Mouse (Mus musculus): Measurements from ENCODE around the gene Gm20388.

Gm20388 gene

DNA sequence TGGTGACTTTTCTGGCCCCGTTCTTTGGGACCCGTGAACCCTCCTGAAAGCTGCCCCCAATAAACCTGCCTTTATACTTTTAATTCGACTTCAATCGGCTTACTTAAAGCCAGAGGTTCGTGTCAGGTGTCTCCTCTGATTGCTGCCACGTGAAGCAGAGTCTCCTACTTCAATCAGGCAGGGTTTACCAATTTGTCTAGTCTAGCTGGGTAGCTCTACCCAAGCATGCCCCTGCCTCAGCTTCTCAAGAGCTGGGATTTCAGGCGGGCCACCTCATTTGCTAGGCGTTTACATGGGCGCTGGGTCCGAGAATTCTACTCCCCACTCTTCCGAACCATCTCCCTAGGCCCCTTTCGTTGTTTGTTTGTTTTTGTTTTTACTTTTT is 1939.8 kb downstream of the Gm20388 start:
- no peak for DNase-seq

DNA sequence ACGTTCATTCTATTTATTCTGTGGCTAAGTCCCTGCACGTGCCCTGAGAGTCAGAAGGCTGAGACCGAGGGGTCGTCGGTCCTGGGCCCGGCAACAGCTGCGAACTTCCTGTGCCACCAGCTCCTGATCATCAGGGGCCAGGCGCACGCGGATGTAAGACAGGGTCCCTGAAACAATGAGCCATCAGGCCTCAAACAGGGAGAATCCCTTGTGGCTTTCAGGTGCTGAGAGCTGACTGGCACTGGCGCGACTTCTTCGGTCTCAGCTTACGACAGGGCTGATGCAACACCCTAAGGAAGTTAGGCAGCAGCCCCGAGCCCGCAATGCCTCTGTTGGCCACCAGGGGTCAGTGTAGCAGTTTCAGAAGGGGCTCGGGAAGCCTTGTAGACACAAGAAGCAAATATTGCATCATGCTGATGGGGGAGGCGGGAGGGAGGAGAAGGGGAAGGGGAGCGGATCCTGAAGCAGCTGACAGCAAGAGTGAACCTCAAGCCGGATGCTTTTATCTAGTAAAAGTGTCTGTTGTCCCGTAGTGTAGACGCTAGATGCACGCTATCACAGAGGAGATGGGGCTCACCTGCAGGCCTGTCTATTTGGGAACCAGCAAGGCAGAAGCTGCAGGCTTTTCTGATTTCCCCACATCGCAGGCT is 1940.3 kb downstream of the Gm20388 start:
- peak; percentile 97 for DNase-seq

DNA sequence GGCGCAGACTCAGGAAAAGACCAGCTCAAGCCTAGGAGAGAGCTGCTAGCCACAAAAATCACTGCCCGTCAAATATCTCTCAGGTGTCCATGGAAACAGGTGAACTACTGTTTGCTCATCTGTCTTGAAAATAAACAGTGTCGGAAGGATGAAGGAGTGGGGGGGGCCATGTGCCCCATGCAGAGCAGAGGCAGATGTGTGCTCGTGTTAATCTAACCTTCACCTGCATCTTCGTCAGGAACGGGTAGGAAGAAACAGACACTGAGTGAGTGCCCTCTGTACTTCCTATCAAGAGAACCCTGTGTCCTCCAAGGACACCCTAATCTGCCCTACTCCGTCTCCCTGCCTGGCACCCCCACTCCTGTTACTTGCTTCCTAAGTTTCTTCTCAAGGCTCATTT is 1941.1 kb downstream of the Gm20388 start:
- DNase-seq: no peak

DNA sequence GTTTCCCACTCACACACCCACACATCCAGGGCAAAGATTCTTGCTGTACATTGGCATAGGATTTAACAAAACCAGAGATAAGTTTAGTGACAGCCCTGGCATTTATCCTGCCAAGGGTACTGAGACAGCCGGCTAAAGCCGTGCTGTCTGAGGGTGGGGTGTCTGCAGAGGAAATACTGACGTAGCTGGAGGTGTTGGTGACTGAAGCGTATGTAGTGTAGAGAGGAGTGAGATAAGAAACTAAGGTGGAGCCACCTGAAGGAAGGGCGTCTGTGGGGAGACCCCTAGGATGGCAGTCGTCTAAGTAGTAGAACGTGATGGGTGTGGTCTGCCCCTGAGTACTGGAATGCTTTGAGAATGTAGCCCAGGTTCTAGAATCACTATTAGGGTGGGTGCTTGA is 1941.8 kb downstream of the Gm20388 start:
- DNase-seq: no peak

DNA sequence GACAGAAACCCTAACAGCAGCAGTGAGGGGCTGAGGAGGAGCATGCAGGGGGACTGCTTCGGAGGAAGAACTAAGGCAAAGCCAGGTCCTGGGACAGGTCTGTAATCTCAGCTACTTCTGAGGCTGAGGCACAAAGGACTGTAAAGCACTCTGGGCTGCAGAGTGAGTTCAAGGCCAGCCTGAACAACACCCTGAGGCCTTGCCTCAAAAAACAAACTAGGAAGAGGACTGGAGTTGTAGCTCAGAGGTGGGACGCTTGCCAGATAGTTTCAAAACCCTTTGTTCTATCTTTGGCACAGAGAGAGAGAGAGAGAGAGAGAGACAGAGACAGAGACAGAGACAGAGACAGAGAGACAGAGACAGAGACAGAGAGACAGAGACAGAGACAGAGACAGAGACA is 1942.9 kb downstream of the Gm20388 start:
- no peak for DNase-seq

DNA sequence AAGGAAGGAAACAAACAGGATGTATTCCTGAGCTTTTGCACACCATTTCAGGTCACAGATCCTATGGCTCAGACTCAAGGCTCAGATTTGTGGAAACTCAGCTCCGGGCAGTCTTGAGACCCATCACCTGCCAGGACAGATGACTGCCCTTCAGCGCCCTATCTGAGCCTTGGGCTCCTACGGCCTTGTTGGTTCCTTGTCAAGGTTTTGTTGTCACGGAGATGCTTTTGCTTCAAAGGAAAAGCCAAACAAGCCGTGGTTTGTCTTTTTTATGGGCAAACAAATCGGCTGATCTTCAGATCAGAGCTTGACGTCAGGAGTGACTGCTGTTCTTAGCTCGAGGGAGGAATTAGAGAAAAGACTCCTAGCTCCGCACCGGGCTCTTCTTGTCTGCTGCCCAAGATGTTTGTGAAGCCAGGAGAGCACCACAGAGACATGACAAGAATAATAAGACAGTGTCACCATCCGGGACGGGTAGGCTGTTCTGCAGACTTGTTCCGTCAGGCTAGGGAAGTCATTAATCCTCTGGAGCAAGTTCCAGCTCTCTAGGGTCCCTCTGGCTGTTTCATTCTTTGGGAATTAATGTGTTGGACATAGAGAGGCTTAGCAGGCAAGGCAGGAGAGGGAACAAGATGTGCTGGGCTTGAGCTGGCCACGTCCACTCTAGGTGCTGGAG is 1945.6 kb downstream of the Gm20388 start:
- no peak for DNase-seq

DNA sequence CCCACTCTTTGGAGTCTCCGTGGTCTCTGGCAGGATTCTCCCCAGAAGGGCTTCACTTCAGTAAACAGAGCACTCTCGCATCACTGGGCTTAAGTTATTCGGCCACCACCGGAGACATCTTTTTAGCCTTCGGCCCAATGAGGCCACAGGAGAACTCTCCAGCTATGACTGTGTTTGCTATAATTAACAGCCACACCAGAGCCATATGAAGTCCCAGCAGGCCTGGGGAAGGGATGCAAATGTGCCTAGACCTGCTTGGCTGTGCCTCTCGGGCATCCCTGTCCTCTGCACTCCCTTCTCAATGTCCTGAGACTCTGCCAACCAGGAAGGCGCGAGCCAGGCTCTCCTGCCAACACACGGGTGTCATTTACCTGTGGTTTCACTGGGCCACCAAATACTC is 1946.7 kb downstream of the Gm20388 start:
- DNase-seq: no peak

DNA sequence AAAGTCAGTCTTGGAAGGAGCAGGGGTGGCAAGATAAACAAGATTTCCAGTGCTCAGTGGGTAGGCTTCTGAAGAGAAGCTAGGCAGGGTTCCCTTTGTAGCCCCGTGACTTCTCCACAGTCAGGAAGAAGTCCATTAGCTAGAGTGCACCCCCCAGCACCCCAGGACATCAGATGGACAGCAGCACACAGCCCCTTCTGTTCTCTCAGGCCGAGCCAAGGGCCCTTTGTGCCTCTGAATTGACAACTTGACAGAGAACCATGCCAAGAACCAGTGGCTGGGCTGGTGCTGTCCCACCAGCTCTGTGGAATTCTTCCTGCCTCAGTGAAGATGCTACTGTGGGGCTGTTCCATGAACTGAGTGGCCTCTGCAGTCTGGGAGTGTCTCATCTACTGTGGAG is 1947.1 kb downstream of the Gm20388 start:
- no peak for DNase-seq

DNA sequence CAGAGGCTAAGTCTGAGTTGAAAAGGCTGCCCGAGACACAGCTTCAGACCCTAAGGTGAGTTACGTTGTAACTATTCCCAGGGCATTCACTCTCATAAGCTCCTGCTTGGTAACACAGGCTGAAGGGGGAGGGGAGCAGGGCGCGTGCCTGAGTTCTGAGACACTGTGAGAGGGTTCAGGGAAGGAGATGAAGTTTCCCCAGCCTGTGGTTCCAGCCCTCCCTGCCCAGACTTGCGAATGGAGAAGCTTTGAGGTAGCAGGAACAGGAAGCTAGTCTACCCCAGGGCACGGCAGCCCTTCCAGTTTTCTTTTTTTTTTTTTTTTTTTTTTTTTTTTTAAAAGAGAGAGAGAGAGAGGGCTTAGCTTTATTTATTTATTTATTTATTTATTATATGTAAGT is 1950.6 kb downstream of the Gm20388 start:
- no peak for DNase-seq

DNA sequence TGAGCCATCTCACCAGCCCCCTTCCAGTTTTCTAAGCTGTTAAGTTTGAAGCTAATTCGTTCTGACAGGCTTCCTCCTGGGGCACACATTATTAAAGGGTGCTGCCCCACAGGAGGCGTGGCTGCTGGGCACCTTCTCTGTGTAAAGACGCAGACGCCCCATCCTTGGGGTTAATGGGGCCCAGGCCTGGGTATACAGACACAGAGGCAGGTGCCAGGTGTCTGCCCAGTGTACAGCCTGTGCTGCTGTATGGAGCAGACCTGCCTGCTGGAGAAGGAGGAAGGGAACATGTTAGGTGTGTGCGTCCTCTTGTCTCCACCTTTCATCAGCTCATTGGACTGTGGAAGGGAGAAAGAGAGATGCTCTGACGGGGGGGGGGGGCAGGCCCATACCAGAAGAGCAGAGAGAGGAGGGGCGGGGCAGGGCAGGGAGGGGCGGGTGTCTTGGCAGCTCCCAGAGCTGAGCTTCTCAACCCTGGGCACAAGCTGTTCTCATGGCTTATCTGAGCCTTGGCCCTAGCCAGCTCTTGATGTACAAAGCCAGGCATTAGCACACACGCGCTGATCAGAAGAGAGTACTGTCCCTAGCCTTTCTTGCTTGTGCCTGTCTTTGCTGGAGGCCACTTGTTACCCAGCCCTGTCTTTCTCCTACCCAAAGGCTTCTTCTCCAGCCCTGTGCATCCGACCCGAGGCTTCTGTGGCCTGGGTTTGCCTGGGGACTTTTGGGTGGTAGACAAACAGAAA is 1951.3 kb downstream of the Gm20388 start:
- DNase-seq: no peak

DNA sequence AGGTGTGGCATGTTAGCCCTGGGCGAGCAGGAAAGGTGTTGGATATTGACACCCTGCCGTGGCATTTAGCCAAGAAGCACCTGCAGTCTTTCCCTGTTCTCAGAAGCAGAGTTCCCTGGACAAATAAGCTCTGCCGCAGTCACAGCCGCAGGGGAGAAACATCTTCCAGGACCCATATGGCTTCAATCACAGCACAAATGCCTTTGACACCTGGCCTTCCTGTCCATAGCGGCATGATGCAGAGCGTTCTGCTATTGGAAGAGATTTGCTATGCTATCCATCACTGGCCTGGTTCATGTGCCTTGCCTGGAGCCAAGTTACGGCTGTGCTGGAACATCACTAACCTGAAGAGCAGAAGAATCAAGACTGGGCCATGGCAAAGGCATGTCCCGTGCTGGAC is 1954.7 kb downstream of the Gm20388 start:
- DNase-seq: no peak

DNA sequence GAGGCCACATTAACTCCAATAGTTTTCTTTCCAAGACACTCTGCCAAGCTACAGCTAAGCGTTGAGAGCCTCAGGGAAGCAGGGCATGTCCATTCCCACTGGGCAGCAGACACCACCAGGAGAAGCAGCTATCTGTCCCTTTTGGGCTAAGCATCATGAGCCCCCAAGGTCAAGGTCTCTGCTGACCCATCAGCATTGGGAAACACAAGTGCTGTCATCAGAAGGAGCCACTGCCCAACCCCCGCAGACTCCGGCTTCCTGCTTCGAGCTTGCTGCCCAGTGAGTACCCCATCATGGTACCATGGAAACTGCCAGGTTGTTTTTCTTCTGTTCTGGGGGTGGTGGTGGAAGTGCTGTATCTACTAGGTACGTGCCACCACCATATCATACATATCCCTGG is 1957.6 kb downstream of the Gm20388 start:
- DNase-seq: no peak

DNA sequence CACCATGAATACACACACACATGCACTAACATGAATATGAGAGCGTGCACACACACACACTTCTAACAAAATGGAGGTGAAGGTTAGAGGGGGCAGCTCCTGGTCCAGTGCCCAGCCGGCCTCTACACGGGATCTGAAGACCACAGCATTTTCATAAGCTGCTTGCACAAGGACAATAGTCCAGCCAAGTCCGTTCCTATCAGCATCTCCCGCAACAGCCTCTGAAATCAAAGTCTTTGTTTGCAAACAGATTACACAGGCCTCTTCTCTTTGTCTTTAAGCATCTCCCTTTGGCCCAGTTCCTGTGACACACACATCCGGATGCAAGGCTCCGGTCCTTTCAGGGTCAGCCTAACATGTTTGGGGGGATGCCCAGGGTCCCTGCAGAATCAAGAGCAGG is 1958.3 kb downstream of the Gm20388 start:
- DNase-seq: no peak

DNA sequence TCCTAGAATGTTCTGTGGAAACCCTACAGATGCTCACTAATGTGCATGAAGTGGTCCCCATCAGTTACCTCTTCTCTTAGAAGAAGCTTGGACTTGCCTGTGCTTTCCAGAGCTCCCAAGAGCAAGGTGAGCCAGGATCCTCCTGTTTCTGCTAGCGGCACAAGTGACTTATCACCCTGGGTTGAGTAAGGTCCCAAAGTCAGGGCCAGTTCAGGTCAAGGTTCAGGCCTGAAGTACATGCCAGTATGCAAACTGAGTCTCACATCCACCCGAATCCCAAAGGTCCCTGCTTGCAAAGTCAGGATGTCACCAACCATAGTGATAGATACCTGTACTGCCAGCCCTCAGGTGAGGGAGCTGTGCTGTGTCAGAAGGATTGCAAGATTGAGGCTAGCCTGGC is 1959.5 kb downstream of the Gm20388 start:
- DNase-seq: no peak

DNA sequence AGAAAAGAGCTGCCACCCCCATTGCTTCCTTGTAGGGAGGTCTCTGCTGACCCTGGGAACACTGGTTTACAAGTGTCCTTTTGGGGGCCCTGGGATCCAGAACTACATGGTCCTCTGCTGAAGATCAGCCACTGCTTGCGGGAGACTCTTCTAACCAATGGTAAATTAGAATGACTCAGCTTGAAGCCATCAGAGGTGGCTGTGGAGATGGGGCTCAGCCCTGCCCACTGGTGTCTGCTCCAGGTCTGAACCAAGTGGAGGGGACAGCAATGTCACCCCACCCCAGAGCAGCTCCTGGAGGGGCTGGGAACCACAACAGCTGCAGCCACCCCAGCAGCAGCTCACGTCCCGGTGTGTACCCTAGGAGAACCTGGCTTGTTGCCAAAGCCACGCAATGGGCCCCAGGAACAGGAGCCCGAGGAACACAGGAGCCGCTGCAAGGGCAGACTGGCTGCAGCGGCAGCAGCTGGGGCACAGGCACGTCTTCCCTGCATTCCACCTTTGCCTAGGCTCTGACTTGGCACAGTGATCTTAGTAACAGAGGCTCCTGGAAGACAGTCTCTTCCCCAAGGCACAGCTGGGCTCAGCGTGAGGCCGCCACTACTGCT is 1961.3 kb downstream of the Gm20388 start:
- peak; percentile 47 for DNase-seq

DNA sequence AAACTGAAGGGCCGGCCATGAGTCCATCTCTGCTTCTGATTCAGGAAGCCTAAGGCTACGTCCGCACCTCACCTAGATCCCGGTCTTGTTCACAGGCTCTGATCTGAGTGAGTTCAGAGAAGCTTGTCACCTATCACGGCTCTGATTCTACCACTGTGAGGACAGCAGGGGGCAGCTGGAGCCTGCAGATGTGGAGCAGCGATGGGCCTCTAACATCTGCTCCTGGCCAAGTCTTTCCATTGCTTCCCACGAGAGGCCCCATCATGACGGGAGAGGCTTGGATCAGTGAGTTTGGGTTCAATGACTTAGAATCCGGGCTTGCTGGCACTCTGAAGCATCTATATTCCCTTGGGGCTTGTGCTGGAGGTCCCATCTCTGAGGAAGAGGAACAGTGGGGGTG is 1963.4 kb downstream of the Gm20388 start:
- peak; percentile 83 for DNase-seq

DNA sequence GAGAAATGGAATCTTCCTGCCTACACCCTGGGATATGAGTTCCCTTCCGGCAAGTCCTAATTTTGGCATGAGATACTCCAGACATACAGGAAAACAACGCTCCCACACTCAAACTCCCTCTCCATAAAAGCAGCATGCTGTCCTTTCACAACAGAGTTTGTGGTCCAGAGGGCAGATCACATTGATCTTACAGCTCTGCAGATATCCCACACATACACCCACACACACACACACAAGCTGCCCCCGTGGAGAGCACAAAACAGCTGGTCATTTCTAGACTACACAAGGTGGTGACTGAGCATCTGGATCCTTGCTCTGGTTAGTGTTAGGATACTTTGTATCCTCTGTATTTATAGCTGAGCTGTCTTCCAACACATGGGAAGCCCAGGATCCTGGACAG is 1964.4 kb downstream of the Gm20388 start:
- no peak for DNase-seq

DNA sequence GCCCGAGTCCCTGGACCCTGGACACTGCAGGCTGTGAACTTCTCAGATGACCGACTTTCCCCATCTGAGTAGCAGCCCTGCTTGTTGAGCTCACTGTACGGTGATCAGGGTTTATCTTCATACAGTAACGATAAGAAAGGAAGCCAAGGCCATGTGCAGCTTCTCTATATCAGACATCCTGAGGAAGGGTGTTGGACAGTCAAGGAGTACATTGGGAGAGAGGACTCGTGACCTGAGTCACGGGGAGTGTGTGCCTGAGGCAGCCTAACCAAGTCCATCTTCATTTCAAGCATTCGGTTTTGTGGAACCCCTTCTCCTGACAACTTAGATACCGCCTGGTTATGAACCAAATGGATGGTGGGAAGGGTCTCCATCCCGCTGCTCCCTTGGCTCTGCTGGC is 1964.9 kb downstream of the Gm20388 start:
- no peak for DNase-seq

DNA sequence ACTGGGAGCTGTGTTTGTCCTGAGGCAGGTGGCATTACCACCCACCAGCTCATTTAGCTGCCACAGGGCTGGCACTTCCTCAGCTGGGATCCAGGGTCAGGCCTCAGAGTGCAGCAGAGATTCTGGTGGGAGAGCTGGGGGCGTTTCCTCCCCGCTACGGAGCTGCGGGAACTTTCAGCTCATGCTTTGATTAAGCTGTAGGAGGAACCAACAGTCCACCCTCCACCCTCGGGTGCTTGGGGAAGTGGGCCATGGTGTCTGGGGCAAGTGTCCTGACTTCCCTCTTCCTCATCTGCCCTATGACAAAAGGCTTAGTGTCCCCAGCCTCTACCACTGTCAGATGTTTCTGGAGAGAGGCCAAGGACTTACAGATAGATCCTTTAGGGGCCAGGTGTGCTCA is 1966.6 kb downstream of the Gm20388 start:
- no peak for DNase-seq

DNA sequence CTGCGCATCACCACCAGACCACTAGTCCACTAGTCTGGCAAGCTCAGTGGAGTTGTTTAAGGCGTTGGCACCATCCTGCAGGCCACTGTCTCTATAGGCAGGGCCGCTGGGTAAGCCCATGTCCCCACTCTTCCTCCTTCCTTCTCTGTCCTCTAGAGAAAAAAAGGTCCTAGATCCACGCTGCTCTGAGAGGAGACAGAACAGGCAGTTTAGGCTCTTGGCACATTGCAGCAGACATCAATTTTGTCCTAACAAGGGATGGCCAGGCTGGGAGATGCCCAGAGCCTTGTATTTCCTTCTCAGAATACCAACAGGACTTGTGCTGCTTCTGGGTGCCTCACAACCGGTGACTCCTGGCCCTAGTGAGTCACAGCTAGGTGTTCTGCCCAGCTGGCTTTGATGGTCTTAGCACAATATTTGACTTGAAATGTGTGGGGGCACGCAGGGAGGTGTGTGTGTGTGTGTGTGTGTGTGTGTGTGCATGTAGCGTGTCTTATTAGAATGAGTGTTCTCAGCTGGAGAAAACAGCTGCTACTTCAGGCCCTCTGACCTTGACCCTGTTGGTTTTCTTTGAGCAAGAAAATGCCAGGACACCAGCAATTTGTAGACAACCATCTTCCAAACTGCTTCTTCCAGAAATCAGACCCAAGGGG is 1967.3 kb downstream of the Gm20388 start:
- DNase-seq: peak; percentile 45

DNA sequence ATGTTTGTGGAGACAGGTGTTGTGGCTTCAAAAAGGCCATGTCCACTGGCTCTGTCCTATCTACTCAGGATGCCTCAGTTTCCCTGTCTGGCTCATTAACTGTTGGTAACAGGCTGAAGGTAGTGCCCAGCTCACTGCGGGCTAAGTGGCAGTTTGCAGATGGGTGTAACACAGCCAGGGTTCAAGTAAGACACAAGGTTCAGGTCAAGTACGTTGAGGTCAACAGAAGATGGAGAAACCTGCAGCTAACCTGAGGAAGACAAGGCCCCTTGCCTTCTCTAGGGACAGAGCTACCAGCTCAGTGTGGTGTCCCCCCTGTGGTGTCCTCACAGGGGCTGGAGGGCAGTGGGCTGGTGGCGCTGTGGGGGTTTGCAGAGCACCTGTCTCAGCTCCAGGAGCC is 1969.1 kb downstream of the Gm20388 start:
- DNase-seq: no peak

DNA sequence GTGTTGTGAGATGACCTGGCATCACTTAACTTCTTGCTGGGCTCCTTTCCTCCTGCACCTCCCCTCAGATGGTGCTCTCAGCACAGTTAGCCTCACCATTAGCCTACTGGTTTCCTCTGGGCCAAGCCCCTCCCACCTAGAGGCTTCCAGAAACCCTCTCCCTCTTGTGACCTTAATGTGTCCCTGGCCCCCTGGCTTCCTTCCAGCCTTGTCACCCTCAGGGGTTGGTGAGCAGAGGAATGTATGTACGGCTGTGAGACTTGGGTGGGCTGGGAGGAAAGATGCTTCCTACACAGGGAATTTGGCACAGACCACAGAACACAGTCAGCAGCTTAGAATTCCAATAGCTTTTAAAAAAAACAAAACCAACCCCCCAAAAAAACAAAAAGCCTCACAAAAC is 1970.2 kb downstream of the Gm20388 start:
- DNase-seq: peak; percentile 68

DNA sequence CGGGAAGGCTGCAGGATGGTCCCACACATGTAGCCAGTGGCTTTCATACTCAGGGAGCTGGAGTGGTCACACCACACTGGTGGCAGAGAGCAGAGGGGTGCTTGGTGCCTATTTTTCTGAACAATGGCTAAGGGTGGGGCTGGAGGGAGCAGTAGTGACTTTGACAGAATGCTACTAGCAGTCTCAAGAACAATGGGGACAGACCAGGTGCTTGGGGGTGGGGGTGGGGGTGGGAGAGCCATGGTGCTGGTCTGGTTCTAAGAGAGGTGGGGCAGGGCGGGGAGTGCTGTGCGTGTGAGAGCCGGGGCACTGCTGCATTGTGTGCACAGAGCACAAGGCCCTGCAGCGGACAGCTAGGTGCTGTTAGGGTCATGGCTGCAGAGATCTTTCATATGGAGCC is 1971.3 kb downstream of the Gm20388 start:
- no peak for DNase-seq
